9 mouse cellular contexts compared by ENCODE assay signal in the genomic region with DNA sequence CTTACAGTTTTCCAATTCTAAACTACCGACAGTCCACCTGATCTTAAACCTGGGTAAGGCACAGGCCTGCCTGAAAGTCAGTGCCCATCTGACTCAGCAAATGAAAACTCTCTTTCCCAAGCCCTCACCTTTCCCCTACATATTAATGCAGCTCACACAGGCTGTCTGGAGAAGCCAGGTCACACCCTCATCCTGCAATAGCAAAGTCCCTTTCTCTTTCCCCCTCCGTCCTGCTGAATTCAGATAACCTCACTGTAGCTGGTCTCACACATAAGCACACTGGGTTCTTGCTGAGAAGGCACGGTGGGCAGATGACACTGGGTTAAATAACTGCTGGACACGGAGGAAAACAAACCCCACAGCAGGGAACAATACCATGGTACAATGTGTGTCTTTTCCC. TPM values are rescaled to one million over a fixed set of nuclear protein-coding genes. Genes with fewer than 3 reads are reported as not detected.
DNase-seq lines count a peak whose midpoint lies in the region; ATAC-seq and TF ChIP-seq lines count a peak whose summit lies in the region.
"Had no signal": no experiment of that assay in that cellular context is flagged by ENCODE, and none has a peak within 500 bp of the region (broad histone marks: within the 10 kb centered on the region; RNA-seq: fewer than 3 reads in every experiment).

No protein-coding gene starts in this region.

- H3K27me3 ChIP-seq in G1E (ENCODE audit: insufficient read depth, low read length), result 0 out of 2 replicates have a peak, but pooled peaks cover 3% of the 10 kb centered on the region
- no peaks in the 10 kb centered on the region for H3K27me3 ChIP-seq in embryonic facial prominence, embryonic 10.5 days (replicated peaks; ENCODE audit: low read depth, poor library complexity, severe bottlenecking)
- H3K27me3 ChIP-seq in hindbrain, embryonic 16.5 days (replicated peaks; ENCODE audit: control insufficient read depth, insufficient read depth, low read length), result no peaks in the 10 kb centered on the region
- H3K27me3 ChIP-seq in liver, embryonic 12.5 days (replicated peaks), result no peaks in the 10 kb centered on the region

- 73% methylated on average over 4 of the region's 4 CpGs for WGBS in embryonic facial prominence, embryonic 10.5 days
- 58% methylated on average over 4 of the region's 4 CpGs for WGBS in hindbrain, embryonic 16.5 days
- 27% methylated on average over 4 of the region's 4 CpGs for WGBS in liver, embryonic 12.5 days (ENCODE audit: insufficient replicate concordance)

- no peak overlapping the region for H3K9ac ChIP-seq in hindbrain, embryonic 16.5 days (ENCODE audit: low read depth, low read length)
- peak overlapping the region; percentile 87 for H3K9ac ChIP-seq in liver, embryonic 12.5 days

- peak overlapping the region; percentile 3; the same call in 1 of the 2 replicates for H3K4me3 ChIP-seq in G1E (ENCODE audit: low read depth, low read length)
- peak overlapping the region; percentile 65; the same call in 1 of the 2 replicates for H3K4me3 ChIP-seq in embryonic facial prominence, embryonic 10.5 days
- no peak overlapping the region for H3K4me3 ChIP-seq in hindbrain, embryonic 16.5 days (ENCODE audit: low read length)
- H3K4me3 ChIP-seq in liver, embryonic 12.5 days, result peak overlapping the region; percentile 78

- peaks cover 24% of the 10 kb centered on the region for H3K4me1 ChIP-seq in G1E (ENCODE audit: insufficient read depth, low read depth, low read length)
- peaks cover 16% of the 10 kb centered on the region for H3K4me1 ChIP-seq in embryonic facial prominence, embryonic 10.5 days
- peaks cover 7% of the 10 kb centered on the region; the same call in 1 of the 2 replicates for H3K4me1 ChIP-seq in hindbrain, embryonic 16.5 days (ENCODE audit: control insufficient read depth, insufficient read depth, low read depth, low read length)
- H3K4me1 ChIP-seq in liver, embryonic 12.5 days, result peaks cover 47% of the 10 kb centered on the region

- no peak for DNase-seq in G1E (ENCODE audit: low spot score)
- DNase-seq in embryonic facial prominence, embryonic 10.5 days (ENCODE audit: low spot score), result no peak
- no peak for DNase-seq in B cell, adult 2 months
- DNase-seq in cerebellum, adult 11 months, result no peak
- DNase-seq in right cerebral cortex, postnatal 4 days, result no peak

- no peak overlapping the region for H3K27ac ChIP-seq in embryonic facial prominence, embryonic 10.5 days (replicated peaks)
- H3K27ac ChIP-seq in hindbrain, embryonic 16.5 days (ENCODE audit: low read depth, low read length), result no peak overlapping the region
- peak overlapping the region; percentile 87 for H3K27ac ChIP-seq in liver, embryonic 12.5 days

- peak overlapping the region; percentile 2 for H3K4me2 ChIP-seq in hindbrain, embryonic 16.5 days (ENCODE audit: low read length)
- H3K4me2 ChIP-seq in liver, embryonic 12.5 days, result peak overlapping the region; percentile 90

- no peaks in the 10 kb centered on the region for H3K9me3 ChIP-seq in G1E (replicated peaks)
- no peaks in the 10 kb centered on the region for H3K9me3 ChIP-seq in embryonic facial prominence, embryonic 10.5 days
- no peaks in the 10 kb centered on the region for H3K9me3 ChIP-seq in hindbrain, embryonic 16.5 days (ENCODE audit: control insufficient read depth, low read length)
- H3K9me3 ChIP-seq in liver, embryonic 12.5 days (replicated peaks), result no peaks in the 10 kb centered on the region

- ATAC-seq in G1E (ENCODE audit: extremely low read depth, insufficient number of reproducible peaks, low FRiP score, poor library complexity, severe bottlenecking), result no peak
- ATAC-seq in hindbrain, embryonic 16.5 days, result no peak
- peak; percentile 60 for ATAC-seq in liver, embryonic 12.5 days
- ATAC-seq in megakaryocyte progenitor cell, adult 5-6 weeks (replicated peaks; ENCODE audit: poor library complexity), result no peak

- TF ChIP-seq CTCF in G1E (IDR thresholded peaks at IDR 0.05; ENCODE audit: low read depth, low read length), result no peak

- peaks cover 28% of the 10 kb centered on the region for H3K36me3 ChIP-seq in G1E (replicated peaks)
- peaks cover 7% of the 10 kb centered on the region; the same call in 1 of the 2 replicates for H3K36me3 ChIP-seq in embryonic facial prominence, embryonic 10.5 days (replicated peaks)
- no peaks in the 10 kb centered on the region for H3K36me3 ChIP-seq in hindbrain, embryonic 16.5 days (ENCODE audit: control insufficient read depth, insufficient read depth, low read length)
- H3K36me3 ChIP-seq in liver, embryonic 12.5 days, result peaks cover 7% of the 10 kb centered on the region; the same call in 1 of the 2 replicates

RNA-seq across cellular contexts. Expression of a gene that starts 1.5 kb away (rescaled TPM):
- total RNA-seq in G1E (2014; fragmentation: Nextera tagmentation) (33.5 and 35.8 TPM in 2 replicates), G1E (2017) (23.2 and 31.8 TPM in 2 replicates)
- polyA plus RNA-seq in G1E (2012), result 75.4 and 97.0 TPM in 2 replicates
- polyA plus RNA-seq in embryonic facial prominence, embryonic 10.5 days (2016; fragmentation: Nextera tagmentation; extraction: Ambion mirVana), result 35.7 and 38.4 TPM in 2 replicates
- 16.3 and 19.1 TPM in 2 replicates for polyA plus RNA-seq in hindbrain, embryonic 16.5 days (2015; fragmentation: Nextera tagmentation; extraction: Ambion mirVana)
- 40.1 and 42.7 TPM in 2 replicates for polyA plus RNA-seq in liver, embryonic 12.5 days (2016; fragmentation: Nextera tagmentation; extraction: Ambion mirVana)
- total RNA-seq in megakaryocyte progenitor cell, adult 5-6 weeks (2015), result 20.9 and 22.2 TPM in 2 replicates
- 19.0 and 19.7 TPM in 2 replicates for total RNA-seq in megakaryocyte progenitor cell, adult 5-6 weeks (2017)

RNA-seq across cellular contexts. Expression of a gene that starts 32.3 kb away (rescaled TPM):
- 50.5 and 58.7 TPM in 2 replicates for total RNA-seq in G1E (2014; fragmentation: Nextera tagmentation)
- total RNA-seq in G1E (2017), result 35.0 and 48.3 TPM in 2 replicates
- 2.4 and 2.7 TPM in 2 replicates for polyA plus RNA-seq in G1E (2012)
- polyA plus RNA-seq in embryonic facial prominence, embryonic 10.5 days (2016; fragmentation: Nextera tagmentation; extraction: Ambion mirVana), result 102 TPM in 2 replicates
- polyA plus RNA-seq in hindbrain, embryonic 16.5 days (2015; fragmentation: Nextera tagmentation; extraction: Ambion mirVana), result 95.5 and 98.6 TPM in 2 replicates
- 54.1 and 59.0 TPM in 2 replicates for polyA plus RNA-seq in liver, embryonic 12.5 days (2016; fragmentation: Nextera tagmentation; extraction: Ambion mirVana)
- 59.8 and 60.9 TPM in 2 replicates for total RNA-seq in megakaryocyte progenitor cell, adult 5-6 weeks (2015)
- 44.5 and 65.4 TPM in 2 replicates for total RNA-seq in megakaryocyte progenitor cell, adult 5-6 weeks (2017)

RNA-seq across cellular contexts. Expression of a gene that starts 42.4 kb away (rescaled TPM):
- total RNA-seq in G1E (2014; fragmentation: Nextera tagmentation), result 149 and 177 TPM in 2 replicates
- total RNA-seq in G1E (2017), result 338 and 372 TPM in 2 replicates
- 5.7 and 6.4 TPM in 2 replicates for polyA plus RNA-seq in G1E (2012)
- 240 and 242 TPM in 2 replicates for polyA plus RNA-seq in embryonic facial prominence, embryonic 10.5 days (2016; fragmentation: Nextera tagmentation; extraction: Ambion mirVana)
- 87.7 and 88.8 TPM in 2 replicates for polyA plus RNA-seq in hindbrain, embryonic 16.5 days (2015; fragmentation: Nextera tagmentation; extraction: Ambion mirVana)
- 140 and 151 TPM in 2 replicates for polyA plus RNA-seq in liver, embryonic 12.5 days (2016; fragmentation: Nextera tagmentation; extraction: Ambion mirVana)
- total RNA-seq in megakaryocyte progenitor cell, adult 5-6 weeks (2015), result 241 and 247 TPM in 2 replicates
- total RNA-seq in megakaryocyte progenitor cell, adult 5-6 weeks (2017), result 327 and 344 TPM in 2 replicates

RNA-seq across cellular contexts. Expression of a gene that starts 46.2 kb away (rescaled TPM):
- total RNA-seq in G1E (2014; fragmentation: Nextera tagmentation) (not detected in 2 replicates), G1E (2017) (0.11 TPM in 1 of 2 replicates, not detected in the other)
- not detected in 2 replicates for polyA plus RNA-seq in G1E (2012)
- polyA plus RNA-seq in embryonic facial prominence, embryonic 10.5 days (2016; fragmentation: Nextera tagmentation; extraction: Ambion mirVana), result not detected in 2 replicates
- 0.18 TPM in 1 of 2 replicates, not detected in the other for polyA plus RNA-seq in hindbrain, embryonic 16.5 days (2015; fragmentation: Nextera tagmentation; extraction: Ambion mirVana)
- not detected in 2 replicates for polyA plus RNA-seq in liver, embryonic 12.5 days (2016; fragmentation: Nextera tagmentation; extraction: Ambion mirVana)
- not detected in 2 replicates for total RNA-seq in megakaryocyte progenitor cell, adult 5-6 weeks (2015)
- total RNA-seq in megakaryocyte progenitor cell, adult 5-6 weeks (2017), result not detected in 2 replicates
- polyA plus RNA-seq: neural tube, embryonic 11.5 days had no signal

Comparison
In these comparisons a context has a peak if more than half of its experiments do, and no peak if none do; other contexts are left out.
1. RNA of a gene that starts 32.3 kb away (polyA plus RNA-seq): 102 TPM in embryonic facial prominence, embryonic 10.5 days, 95.5 to 98.6 TPM in hindbrain, embryonic 16.5 days and 54.1 to 59.0 TPM in liver, embryonic 12.5 days; 2.4 to 2.7 TPM in G1E; every median in the first group is over 10 times any median in the second.
2. RNA of a gene that starts 42.4 kb away (polyA plus RNA-seq): 240 to 242 TPM in embryonic facial prominence, embryonic 10.5 days, 140 to 151 TPM in liver, embryonic 12.5 days and 87.7 to 88.8 TPM in hindbrain, embryonic 16.5 days; 5.7 to 6.4 TPM in G1E; every median in the first group is over 10 times any median in the second.